Mouse (Mus musculus): ENCODE measurements around the gene Fbln5. TPM values are rescaled to one million over a fixed set of nuclear protein-coding genes. Genes with fewer than 3 reads are reported as not detected.

Fbln5 gene
- polyA plus RNA-seq, 1 experiment, result 60.5 TPM

- Histone ChIP-seq H3K4me3 (ENCODE audit: extremely low read depth, insufficient read depth, insufficient read length) (no peak overlapping the region), H3K4me1 (ENCODE audit: control insufficient read depth, insufficient read depth, insufficient read length) (no peaks in the 10 kb centered on the region), H3K36me3 (ENCODE audit: control insufficient read depth, insufficient read depth, low read length) (no peaks in the 10 kb centered on the region), H3K27me3 (ENCODE audit: control insufficient read depth, insufficient read depth, low read length) (no peaks in the 10 kb centered on the region), H3K27ac (ENCODE audit: insufficient read depth, low read length) (no peak overlapping the region)
- 67% methylated on average over 9 of the region's 9 CpGs for WGBS
- no peak for DNase-seq (ENCODE audit: low read depth in 1 of 2, low spot score in 2 of 2)
- no peak for TF ChIP-seq CTCF (IDR thresholded peaks at IDR 0.05; ENCODE audit: extremely low read depth, insufficient read depth, insufficient read length, insufficient replicate concordance)
- TF ChIP-seq POLR2A (IDR thresholded peaks at IDR 0.05; ENCODE audit: low read depth, low read length), result no peak
These were observed 51.4 kb downstream of the Fbln5 start for GRCm38 (mm10) chr12:101767306-101768053.

- no peak for TF ChIP-seq CTCF (IDR thresholded peaks at IDR 0.05; ENCODE audit: extremely low read depth, insufficient read depth, insufficient read length, insufficient replicate concordance)
- no peak for TF ChIP-seq POLR2A (IDR thresholded peaks at IDR 0.05; ENCODE audit: low read depth, low read length)
- no peak overlapping the region for H3K27ac ChIP-seq (ENCODE audit: insufficient read depth, low read length)
- no peak overlapping the region for H3K4me3 ChIP-seq (ENCODE audit: extremely low read depth, insufficient read depth, insufficient read length)
- H3K36me3 ChIP-seq (ENCODE audit: control insufficient read depth, insufficient read depth, low read length), result no peaks in the 10 kb centered on the region
- DNase-seq (ENCODE audit: low read depth in 1 of 2, low spot score in 2 of 2), result no peak
- no peaks in the 10 kb centered on the region for H3K4me1 ChIP-seq (ENCODE audit: control insufficient read depth, insufficient read depth, insufficient read length)
- no peaks in the 10 kb centered on the region for H3K27me3 ChIP-seq (ENCODE audit: control insufficient read depth, insufficient read depth, low read length)
- 46% methylated on average over 3 of the region's 3 CpGs for WGBS
These were observed 52.5 kb downstream of the Fbln5 start for GRCm38 (mm10) chr12:101766228-101766852.

GRCm38 (mm10) chr12:101764870-101765269 is 54.0 kb downstream of the Fbln5 start:
- 57% methylated on average over 5 of the region's 5 CpGs for WGBS
- H3K27ac ChIP-seq (ENCODE audit: insufficient read depth, low read length), result no peak overlapping the region
- DNase-seq (ENCODE audit: low read depth in 1 of 2, low spot score in 2 of 2), result no peak

GRCm38 (mm10) chr12:101763065-101763464 is 55.8 kb downstream of the Fbln5 start:
- Histone ChIP-seq H3K36me3 (ENCODE audit: control insufficient read depth, insufficient read depth, low read length) (no peaks in the 10 kb centered on the region), H3K4me1 (ENCODE audit: control insufficient read depth, insufficient read depth, insufficient read length) (no peaks in the 10 kb centered on the region), H3K27me3 (ENCODE audit: control insufficient read depth, insufficient read depth, low read length) (no peaks in the 10 kb centered on the region), H3K27ac (ENCODE audit: insufficient read depth, low read length) (no peak overlapping the region), H3K4me3 (ENCODE audit: extremely low read depth, insufficient read depth, insufficient read length) (no peak overlapping the region)
- TF ChIP-seq CTCF (IDR thresholded peaks at IDR 0.05; ENCODE audit: extremely low read depth, insufficient read depth, insufficient read length, insufficient replicate concordance) (no peak), POLR2A (IDR thresholded peaks at IDR 0.05; ENCODE audit: low read depth, low read length) (no peak)
- 89% methylated on average over 3 of the region's 3 CpGs for WGBS
- no peak for DNase-seq (ENCODE audit: low read depth in 1 of 2, low spot score in 2 of 2)

More at GRCm38 (mm10) chr12:101764870-101765269, 54.0 kb downstream of the Fbln5 start:
- no peaks in the 10 kb centered on the region for H3K36me3 ChIP-seq (ENCODE audit: control insufficient read depth, insufficient read depth, low read length)
- no peaks in the 10 kb centered on the region for H3K27me3 ChIP-seq (ENCODE audit: control insufficient read depth, insufficient read depth, low read length)
- H3K4me1 ChIP-seq (ENCODE audit: control insufficient read depth, insufficient read depth, insufficient read length), result no peaks in the 10 kb centered on the region
- no peak for TF ChIP-seq POLR2A (IDR thresholded peaks at IDR 0.05; ENCODE audit: low read depth, low read length)
- no peak for TF ChIP-seq CTCF (IDR thresholded peaks at IDR 0.05; ENCODE audit: extremely low read depth, insufficient read depth, insufficient read length, insufficient replicate concordance)
- no peak overlapping the region for H3K4me3 ChIP-seq (ENCODE audit: extremely low read depth, insufficient read depth, insufficient read length)

GRCm38 (mm10) chr12:101762054-101762453 is 56.8 kb downstream of the Fbln5 start:
- H3K4me1 ChIP-seq (ENCODE audit: control insufficient read depth, insufficient read depth, insufficient read length), result no peaks in the 10 kb centered on the region
- TF ChIP-seq CTCF (IDR thresholded peaks at IDR 0.05; ENCODE audit: extremely low read depth, insufficient read depth, insufficient read length, insufficient replicate concordance) (no peak), POLR2A (IDR thresholded peaks at IDR 0.05; ENCODE audit: low read depth, low read length) (no peak)
- no peaks in the 10 kb centered on the region for H3K36me3 ChIP-seq (ENCODE audit: control insufficient read depth, insufficient read depth, low read length)
- no peaks in the 10 kb centered on the region for H3K27me3 ChIP-seq (ENCODE audit: control insufficient read depth, insufficient read depth, low read length)
- H3K4me3 ChIP-seq (ENCODE audit: extremely low read depth, insufficient read depth, insufficient read length), result no peak overlapping the region
- H3K27ac ChIP-seq (ENCODE audit: insufficient read depth, low read length), result no peak overlapping the region
- no peak for DNase-seq (ENCODE audit: low read depth in 1 of 2, low spot score in 2 of 2)
- 89% methylated on average over 5 of the region's 5 CpGs for WGBS

- Histone ChIP-seq H3K4me3 (ENCODE audit: extremely low read depth, insufficient read depth, insufficient read length) (no peak overlapping the region), H3K36me3 (ENCODE audit: control insufficient read depth, insufficient read depth, low read length) (no peaks in the 10 kb centered on the region), H3K27ac (ENCODE audit: insufficient read depth, low read length) (no peak overlapping the region), H3K4me1 (ENCODE audit: control insufficient read depth, insufficient read depth, insufficient read length) (no peaks in the 10 kb centered on the region), H3K27me3 (ENCODE audit: control insufficient read depth, insufficient read depth, low read length) (no peaks in the 10 kb centered on the region)
- 49% methylated on average over 6 of the region's 6 CpGs for WGBS
- no peak for TF ChIP-seq POLR2A (IDR thresholded peaks at IDR 0.05; ENCODE audit: low read depth, low read length)
- no peak for TF ChIP-seq CTCF (IDR thresholded peaks at IDR 0.05; ENCODE audit: extremely low read depth, insufficient read depth, insufficient read length, insufficient replicate concordance)
- no peak for DNase-seq (ENCODE audit: low read depth in 1 of 2, low spot score in 2 of 2)
These were observed 59.3 kb downstream of the Fbln5 start for GRCm38 (mm10) chr12:101759440-101760045.
